Mouse (Mus musculus) bone marrow macrophage, adult 2 months (primary cell): Measurements from ENCODE around the gene Nup210l. TPM values are rescaled to one million over a fixed set of nuclear protein-coding genes. Genes with fewer than 3 reads are reported as not detected.
A peak's percentile ranks its signal among the peaks of the same experiment; 100 is the strongest.

Source experiments
- H3K27ac ChIP-seq: 2 replicates; pipeline ENCODE4 v1.5.1; 2012; ENCODE audit warnings: low read depth, low read length; ENCODE audit not compliant: insufficient read depth
- H3K4me1 ChIP-seq: 2 replicates; pipeline ENCODE4 v1.6.1; 2012; ENCODE audit warnings: low read length; ENCODE audit not compliant: control insufficient read depth, insufficient read depth
- H3K4me3 ChIP-seq: 2 replicates; pipeline ENCODE4 v1.5.1; 2012; ENCODE audit warnings: mild to moderate bottlenecking, low read length, moderate library complexity; ENCODE audit not compliant: insufficient read depth
- CTCF ChIP-seq: IDR thresholded peaks from 2 replicates; pipeline ENCODE4 v1.5.1; 2012; ENCODE audit warnings: low read depth, mild to moderate bottlenecking, low read length, moderate library complexity
- POLR2A ChIP-seq: IDR thresholded peaks from 2 replicates; pipeline ENCODE4 v1.6.1; 2012; ENCODE audit warnings: mild to moderate bottlenecking, low read depth, low read length, borderline replicate concordance
- polyA plus RNA-seq: library from polyadenylated mRNA; stranded (reverse); fragments of >200 nt; gene quantifications from 2 replicates; pipeline ENCODE4 v1.2.4, GENCODE M21; 2012; ENCODE audit not compliant: missing spikeins, insufficient read depth, insufficient read length

Nup210l gene
- polyA plus RNA-seq, 1 experiment: 0.28 TPM

GRCm38 (mm10) chr3:90253653-90254418 lies 149.9 kb downstream of the Nup210l start, which contains the start of gene Crtc2:
TSS of gene Crtc2 (plus strand) at chr3:90254163.
- Histone ChIP-seq H3K27ac (peak within 1 kb of the TSS; percentile 77), H3K4me1 (peaks cover 11% of the 10 kb centered on the region), H3K4me3 (peak within 1 kb of the TSS; percentile 95)
- TF ChIP-seq POLR2A (no peak), CTCF (no peak)

GRCm38 (mm10) chr3:90254419-90255193 lies 150.7 kb downstream of the Nup210l start:
- Histone ChIP-seq H3K4me3 (peak overlapping the region; percentile 95), H3K27ac (peak overlapping the region; percentile 77), H3K4me1 (peaks cover 8% of the 10 kb centered on the region; the same call in 1 of the 2 replicates)
- no peak for TF ChIP-seq POLR2A
- TF ChIP-seq CTCF: no peak

- Histone ChIP-seq H3K4me3 (peak overlapping the region; percentile 95), H3K27ac (no peak overlapping the region), H3K4me1 (peaks cover 8% of the 10 kb centered on the region; the same call in 1 of the 2 replicates)
- TF ChIP-seq CTCF (no peak), POLR2A (no peak)
Observed at GRCm38 (mm10) chr3:90255194-90255565, 151.2 kb downstream of the Nup210l start.

- Histone ChIP-seq H3K4me1 (peaks cover 8% of the 10 kb centered on the region; the same call in 1 of the 2 replicates), H3K4me3 (no peak overlapping the region), H3K27ac (no peak overlapping the region)
- TF ChIP-seq POLR2A (no peak), CTCF (no peak)
Observed at GRCm38 (mm10) chr3:90255784-90256353, 151.9 kb downstream of the Nup210l start.

- TF ChIP-seq CTCF (no peak), POLR2A (no peak)
- Histone ChIP-seq H3K4me3 (no peak overlapping the region), H3K27ac (no peak overlapping the region), H3K4me1 (peaks cover 8% of the 10 kb centered on the region; the same call in 1 of the 2 replicates)
Observed at GRCm38 (mm10) chr3:90256731-90257530, 153.0 kb downstream of the Nup210l start.

GRCm38 (mm10) chr3:90258521-90258920 lies 154.6 kb downstream of the Nup210l start:
- no peak overlapping the region for H3K27ac ChIP-seq
- H3K4me1 ChIP-seq: peaks cover 8% of the 10 kb centered on the region; the same call in 1 of the 2 replicates
- no peak overlapping the region for H3K4me3 ChIP-seq
- TF ChIP-seq CTCF: no peak
- no peak for TF ChIP-seq POLR2A

Other genes starting within 250 kb of the Nup210l start
- gene Il6ra, start 190.9 kb upstream of the Nup210l start, polyA plus RNA-seq: 75.7 and 82.0 TPM in 2 replicates
- gene Atp8b2, start 140.6 kb upstream of the Nup210l start, polyA plus RNA-seq: 17.7 and 28.7 TPM in 2 replicates
- gene Hax1, start 105.4 kb upstream of the Nup210l start, polyA plus RNA-seq: 96.5 and 113 TPM in 2 replicates
- 84.4 and 85.5 TPM in 2 replicates for gene 4933434E20Rik, start 52.5 kb upstream of the Nup210l start, polyA plus RNA-seq
- 200 and 228 TPM in 2 replicates for gene Ubap2l, start 51.5 kb upstream of the Nup210l start, polyA plus RNA-seq
- 739 and 786 TPM in 2 replicates for gene Tpm3, start 31.5 kb upstream of the Nup210l start, polyA plus RNA-seq
- 946 and 1,891 TPM in 2 replicates for gene Rps27, start 109.5 kb downstream of the Nup210l start, polyA plus RNA-seq
- gene Rab13, start 109.6 kb downstream of the Nup210l start, polyA plus RNA-seq: 19.0 and 23.2 TPM in 2 replicates
- gene Jtb, start 127.5 kb downstream of the Nup210l start, polyA plus RNA-seq: 64.5 and 67.9 TPM in 2 replicates
- gene Creb3l4, start 139.4 kb downstream of the Nup210l start, polyA plus RNA-seq: 1.3 and 2.9 TPM in 2 replicates
- gene Slc39a1, start 144.0 kb downstream of the Nup210l start, polyA plus RNA-seq: 155 and 159 TPM in 2 replicates
- 45.5 and 56.9 TPM in 2 replicates for gene Crtc2, start 150.0 kb downstream of the Nup210l start, polyA plus RNA-seq
- 47.7 and 52.9 TPM in 2 replicates for gene Dennd4b, start 161.1 kb downstream of the Nup210l start, polyA plus RNA-seq
- gene Gatad2b, start 189.0 kb downstream of the Nup210l start, polyA plus RNA-seq: 45.6 and 48.2 TPM in 2 replicates